Mouse (Mus musculus): ENCODE results near the gene Zdhhc19. TPM values are rescaled to one million over a fixed set of nuclear protein-coding genes. Genes with fewer than 3 reads are reported as not detected.
A peak's percentile ranks its signal among the peaks of the same experiment; 100 is the strongest.

Zdhhc19 gene
- polyA plus RNA-seq, 1 experiment from 2014 or later: 0.22 TPM

DNA sequence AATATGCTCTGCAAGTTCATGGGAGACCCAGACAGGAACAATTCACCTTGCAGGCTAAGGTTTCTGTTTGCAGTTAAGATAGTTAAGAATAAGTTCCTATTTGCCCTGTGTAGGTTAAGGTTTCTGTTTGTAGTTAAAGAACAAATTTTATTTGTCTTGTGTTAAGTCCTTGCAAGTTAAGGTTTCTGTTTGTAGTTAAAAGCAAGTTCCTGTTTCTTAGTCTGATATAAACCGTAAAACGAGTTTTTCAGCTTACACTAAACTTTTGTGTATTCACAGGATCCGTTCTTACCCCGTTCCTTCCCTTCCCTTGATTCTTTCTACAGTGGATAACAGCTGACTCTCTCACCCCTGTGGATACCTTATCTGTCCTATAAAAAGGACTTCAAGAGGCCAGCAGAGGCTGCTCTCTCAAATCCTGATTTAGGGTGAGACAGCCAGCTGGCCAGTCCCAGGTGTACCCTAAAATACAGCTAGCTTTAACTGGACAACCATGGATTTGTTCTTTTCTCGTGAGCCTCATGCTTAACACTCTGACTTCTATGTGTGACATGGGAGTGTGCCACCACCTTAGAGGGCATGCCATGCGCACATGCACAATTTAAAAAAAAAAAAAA, 26.6 kb downstream of the Zdhhc19 start:
- no peak overlapping the region for H3K27ac ChIP-seq (replicated peaks)
- H3K9me3 ChIP-seq: no peaks in the 10 kb centered on the region
- no peak overlapping the region for H3K9ac ChIP-seq
- ATAC-seq (ENCODE audit: low FRiP score, low read depth): no peak
- 87% methylated on average over 6 of the region's 6 CpGs for WGBS
- no peak overlapping the region for H3K4me3 ChIP-seq
- peaks cover 14% of the 10 kb centered on the region for H3K4me1 ChIP-seq (replicated peaks)
- no peaks in the 10 kb centered on the region for H3K36me3 ChIP-seq
- no peak overlapping the region for H3K4me2 ChIP-seq
- H3K27me3 ChIP-seq: no peaks in the 10 kb centered on the region

GRCm38 (mm10) chr16:32523462-32524243, 27.6 kb downstream of the Zdhhc19 start:
- WGBS: 49% methylated on average over 8 of the region's 8 CpGs
- Histone ChIP-seq H3K4me3 (no peak overlapping the region), H3K27me3 (no peaks in the 10 kb centered on the region), H3K27ac (replicated peaks) (peak overlapping the region; percentile 40; the same call in 1 of the 2 replicates), H3K9me3 (no peaks in the 10 kb centered on the region), H3K4me1 (replicated peaks) (peaks cover 14% of the 10 kb centered on the region), H3K4me2 (0 out of 2 replicates have a peak overlapping the region, but pooled peaks have one; percentile 3), H3K36me3 (no peaks in the 10 kb centered on the region), H3K9ac (no peak overlapping the region)
- ATAC-seq (ENCODE audit: low FRiP score, low read depth): peak; percentile 34; the same call in 1 of the 2 replicates

DNA sequence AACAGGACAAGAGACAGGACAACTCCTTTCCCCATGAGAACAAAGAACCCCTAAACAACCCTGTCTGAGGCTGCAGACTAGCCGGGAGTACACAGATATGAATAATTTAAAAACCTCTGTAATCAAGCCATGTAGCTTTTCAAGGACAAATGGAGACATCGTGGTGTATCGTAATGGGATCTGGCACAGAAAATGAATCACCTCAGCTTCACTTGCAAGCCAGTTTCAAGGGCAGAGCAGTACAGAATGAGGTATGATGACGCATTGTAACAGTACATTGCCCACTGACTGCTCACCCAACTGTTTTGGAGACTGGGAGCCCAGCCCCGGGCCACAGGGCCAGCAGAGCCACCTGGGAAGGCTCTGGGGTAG, 28.2 kb downstream of the Zdhhc19 start:
- Histone ChIP-seq H3K9ac (no peak overlapping the region), H3K27ac (replicated peaks) (peak overlapping the region; percentile 40), H3K4me1 (replicated peaks) (peaks cover 14% of the 10 kb centered on the region), H3K27me3 (no peaks in the 10 kb centered on the region), H3K9me3 (no peaks in the 10 kb centered on the region), H3K36me3 (no peaks in the 10 kb centered on the region), H3K4me2 (0 out of 2 replicates have a peak overlapping the region, but pooled peaks have one; percentile 3), H3K4me3 (no peak overlapping the region)
- peak; percentile 65; the same call in 1 of the 2 replicates for ATAC-seq (ENCODE audit: low FRiP score, low read depth)
- WGBS: 38% methylated on average over 5 of the region's 5 CpGs

- 73% methylated on average over 7 of the region's 7 CpGs for WGBS
- H3K36me3 ChIP-seq: no peaks in the 10 kb centered on the region
These were observed 30.8 kb downstream of the Zdhhc19 start for GRCm38 (mm10) chr16:32526906-32527305.

DNA sequence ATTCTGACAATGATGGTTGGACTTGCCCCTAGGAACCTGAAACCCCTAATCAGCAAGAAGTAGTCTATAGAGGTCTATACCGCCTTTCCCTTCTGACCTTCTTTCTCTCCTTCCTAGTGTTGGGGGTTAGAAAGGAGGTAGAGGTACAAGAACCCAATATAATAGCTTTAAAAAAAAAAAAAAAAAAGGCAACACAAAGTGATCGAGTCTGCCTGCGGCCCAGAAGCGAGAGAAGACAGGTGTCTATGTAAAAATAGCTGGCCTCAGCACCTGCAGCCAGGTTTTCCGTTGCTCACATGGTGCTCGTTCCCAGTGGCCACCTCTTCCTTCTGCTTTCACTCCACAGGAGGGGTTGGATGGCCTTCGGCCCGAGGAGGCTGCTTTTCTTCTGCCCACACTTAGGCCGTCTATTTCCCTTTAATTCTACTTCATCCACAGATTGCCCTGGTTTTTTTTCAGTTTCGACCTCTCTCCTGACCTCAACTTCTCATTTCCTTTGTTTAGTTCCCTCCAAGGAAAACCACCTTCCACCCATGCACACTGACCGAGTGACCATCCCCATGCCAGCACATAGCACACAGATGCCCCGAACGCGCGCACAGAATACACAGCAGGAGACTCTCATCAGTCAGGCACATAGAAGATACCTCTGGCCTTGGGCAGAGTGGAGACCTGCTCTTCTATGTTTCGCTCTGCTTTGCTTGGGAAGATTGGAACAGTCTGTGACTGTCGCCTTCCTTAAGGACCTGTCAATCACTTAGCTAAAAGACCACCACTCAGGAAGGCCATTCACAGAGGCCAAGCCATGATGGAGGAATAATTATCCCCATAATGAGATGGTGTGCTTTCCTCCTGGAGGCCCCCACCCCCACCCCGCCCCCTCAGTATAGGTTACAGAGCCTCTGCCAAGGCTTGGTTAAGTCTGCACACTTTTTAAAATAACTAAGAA, 37.1 kb downstream of the Zdhhc19 start:
- Histone ChIP-seq H3K9ac (no peak overlapping the region), H3K27ac (replicated peaks) (no peak overlapping the region), H3K36me3 (no peaks in the 10 kb centered on the region), H3K4me3 (no peak overlapping the region), H3K4me2 (no peak overlapping the region), H3K27me3 (no peaks in the 10 kb centered on the region), H3K9me3 (no peaks in the 10 kb centered on the region), H3K4me1 (replicated peaks) (no peaks in the 10 kb centered on the region; the same call in 1 of the 2 replicates)
- no peak for ATAC-seq (ENCODE audit: low FRiP score, low read depth)
- WGBS: 60% methylated on average over 18 of the region's 18 CpGs

More at GRCm38 (mm10) chr16:32526906-32527305, 30.8 kb downstream of the Zdhhc19 start:
- no peak overlapping the region for H3K9ac ChIP-seq
- H3K4me2 ChIP-seq: no peak overlapping the region
- H3K27me3 ChIP-seq: no peaks in the 10 kb centered on the region
- no peak overlapping the region for H3K4me3 ChIP-seq
- no peak overlapping the region for H3K27ac ChIP-seq (replicated peaks)
- no peak for ATAC-seq (ENCODE audit: low FRiP score, low read depth)
- H3K4me1 ChIP-seq (replicated peaks): peaks cover 14% of the 10 kb centered on the region
- no peaks in the 10 kb centered on the region for H3K9me3 ChIP-seq

GRCm38 (mm10) chr16:32535157-32535751, 39.2 kb downstream of the Zdhhc19 start:
- no peaks in the 10 kb centered on the region for H3K36me3 ChIP-seq
- no peaks in the 10 kb centered on the region for H3K27me3 ChIP-seq
- H3K4me3 ChIP-seq: no peak overlapping the region
- 31% methylated on average over 5 of the region's 5 CpGs for WGBS
- H3K4me1 ChIP-seq (replicated peaks): no peaks in the 10 kb centered on the region; the same call in 1 of the 2 replicates
- H3K9ac ChIP-seq: no peak overlapping the region
- H3K27ac ChIP-seq (replicated peaks): no peak overlapping the region
- no peak for ATAC-seq (ENCODE audit: low FRiP score, low read depth)
- H3K9me3 ChIP-seq: no peaks in the 10 kb centered on the region
- no peak overlapping the region for H3K4me2 ChIP-seq

DNA sequence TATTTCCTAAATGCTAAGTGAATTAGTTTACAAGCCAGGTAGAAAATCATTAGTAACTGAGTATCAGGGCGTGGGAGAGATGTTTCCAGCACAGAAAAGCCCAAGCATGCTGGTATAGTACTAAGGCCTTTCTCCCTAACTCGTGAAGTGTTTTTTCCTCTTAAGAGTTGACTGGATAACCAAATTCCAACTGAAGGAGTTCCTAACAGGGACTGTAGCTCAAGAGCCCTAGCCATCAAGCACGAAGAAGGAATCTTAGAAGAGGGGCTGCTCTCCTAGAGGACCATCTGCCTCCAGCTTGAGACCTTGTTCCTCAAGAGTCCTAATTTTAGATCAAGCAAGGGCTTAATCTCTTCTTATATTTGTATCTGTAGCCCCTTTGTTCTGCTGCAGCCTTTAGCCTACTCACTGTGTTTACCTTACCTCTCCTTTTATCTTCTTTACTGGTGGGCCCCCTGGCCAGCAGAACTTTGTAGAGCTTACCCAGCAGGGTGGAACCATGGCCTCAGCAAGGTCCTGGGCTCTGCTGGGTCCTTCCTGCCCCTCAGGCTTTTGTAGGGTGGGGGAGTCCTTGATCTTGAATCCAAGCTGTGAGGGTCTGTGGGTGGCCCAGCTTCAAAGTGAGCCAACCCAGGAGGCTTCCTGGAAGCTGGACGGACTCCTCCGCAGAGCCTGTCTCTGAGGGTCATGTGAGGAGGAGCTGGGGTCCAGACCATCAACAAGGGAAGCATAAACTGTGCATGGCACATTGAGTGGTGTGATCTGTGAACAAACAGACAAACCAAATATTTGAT, 42.0 kb downstream of the Zdhhc19 start:
- Histone ChIP-seq H3K4me1 (replicated peaks) (no peaks in the 10 kb centered on the region; the same call in 1 of the 2 replicates), H3K36me3 (no peaks in the 10 kb centered on the region), H3K4me3 (no peak overlapping the region), H3K4me2 (no peak overlapping the region), H3K9ac (no peak overlapping the region), H3K27me3 (no peaks in the 10 kb centered on the region), H3K9me3 (no peaks in the 10 kb centered on the region), H3K27ac (replicated peaks) (no peak overlapping the region)
- no peak for ATAC-seq (ENCODE audit: low FRiP score, low read depth)
- WGBS: 47% methylated on average over 5 of the region's 5 CpGs

GRCm38 (mm10) chr16:32538761-32539255, 42.7 kb downstream of the Zdhhc19 start:
- Histone ChIP-seq H3K4me2 (no peak overlapping the region), H3K4me3 (no peak overlapping the region), H3K4me1 (replicated peaks) (no peaks in the 10 kb centered on the region; the same call in 1 of the 2 replicates), H3K27ac (replicated peaks) (no peak overlapping the region), H3K9me3 (no peaks in the 10 kb centered on the region), H3K36me3 (no peaks in the 10 kb centered on the region), H3K9ac (no peak overlapping the region), H3K27me3 (no peaks in the 10 kb centered on the region)
- 35% methylated on average over 3 of the region's 3 CpGs for WGBS
- ATAC-seq (ENCODE audit: low FRiP score, low read depth): no peak

GRCm38 (mm10) chr16:32541338-32542179, 45.5 kb downstream of the Zdhhc19 start:
- Histone ChIP-seq H3K27ac (replicated peaks) (no peak overlapping the region), H3K4me3 (no peak overlapping the region), H3K4me1 (replicated peaks) (no peaks in the 10 kb centered on the region; the same call in 1 of the 2 replicates), H3K9me3 (no peaks in the 10 kb centered on the region), H3K4me2 (no peak overlapping the region), H3K36me3 (no peaks in the 10 kb centered on the region), H3K27me3 (no peaks in the 10 kb centered on the region), H3K9ac (no peak overlapping the region)
- WGBS: 90% methylated on average over 6 of the region's 6 CpGs
- ATAC-seq (ENCODE audit: low FRiP score, low read depth): no peak

DNA sequence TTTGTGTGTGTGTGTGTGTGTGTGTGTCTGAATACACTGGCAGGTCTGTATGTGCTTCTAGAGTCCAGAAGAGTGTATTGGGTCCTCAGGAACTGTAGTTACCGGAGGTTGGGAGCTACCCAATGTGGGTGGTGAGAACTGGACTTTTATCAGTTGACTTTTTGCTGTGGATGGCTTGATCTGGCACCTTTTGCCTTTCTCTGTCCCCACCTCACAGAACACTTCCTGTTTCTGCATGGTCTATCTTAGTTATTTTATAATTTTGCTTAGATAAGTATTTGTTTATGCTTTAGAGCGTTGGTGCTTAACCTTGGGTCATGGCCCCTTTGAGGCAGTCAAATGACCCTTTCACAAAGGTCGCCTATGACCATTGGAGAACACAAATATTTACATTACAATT, 47.4 kb downstream of the Zdhhc19 start:
- Histone ChIP-seq H3K4me3 (no peak overlapping the region), H3K9me3 (no peaks in the 10 kb centered on the region), H3K36me3 (no peaks in the 10 kb centered on the region), H3K27me3 (no peaks in the 10 kb centered on the region), H3K4me2 (no peak overlapping the region), H3K9ac (no peak overlapping the region), H3K27ac (replicated peaks) (no peak overlapping the region), H3K4me1 (replicated peaks) (no peaks in the 10 kb centered on the region)
- WGBS: 88% methylated on average over 3 of the region's 3 CpGs
- no peak for ATAC-seq (ENCODE audit: low FRiP score, low read depth)

Data from hindbrain, embryonic 15.5 days (tissue).